Mouse (Mus musculus): ENCODE data around the gene Sox1.
A peak's percentile ranks its signal among the peaks of the same experiment; 100 is the strongest.

Gene Sox1

GRCm38 (mm10) chr8:12395071-12396031, at the start of gene Sox1:
Gene Sox1 (plus strand): TSS chr8:12395295.
- DNase-seq (ENCODE audit: low read depth, low spot score): peak; percentile 89

- no peak for DNase-seq (ENCODE audit: low read depth, low spot score)
Observed at GRCm38 (mm10) chr8:12345881-12346280, 49.2 kb upstream of the Sox1 start.

- no peak for DNase-seq (ENCODE audit: low read depth, low spot score)
Observed at GRCm38 (mm10) chr8:12346870-12347269, 48.2 kb upstream of the Sox1 start.

- no peak for DNase-seq (ENCODE audit: low read depth, low spot score)
Observed at GRCm38 (mm10) chr8:12348306-12348705, 46.8 kb upstream of the Sox1 start.

- DNase-seq (ENCODE audit: low read depth, low spot score): no peak
Observed at GRCm38 (mm10) chr8:12349591-12349990, 45.5 kb upstream of the Sox1 start.

- DNase-seq (ENCODE audit: low read depth, low spot score): no peak
Observed at GRCm38 (mm10) chr8:12351121-12351520, 44.0 kb upstream of the Sox1 start.

- peak; percentile 29 for DNase-seq (ENCODE audit: low read depth, low spot score)
Observed at GRCm38 (mm10) chr8:12354406-12355025, 40.6 kb upstream of the Sox1 start.

GRCm38 (mm10) chr8:12368161-12368560, 26.9 kb upstream of the Sox1 start:
- DNase-seq (ENCODE audit: low read depth, low spot score): no peak

GRCm38 (mm10) chr8:12368856-12369255, 26.2 kb upstream of the Sox1 start:
- no peak for DNase-seq (ENCODE audit: low read depth, low spot score)

GRCm38 (mm10) chr8:12381111-12381510, 14.0 kb upstream of the Sox1 start:
- DNase-seq (ENCODE audit: low read depth, low spot score): no peak

- DNase-seq (ENCODE audit: low read depth, low spot score): peak; percentile 17
Observed at GRCm38 (mm10) chr8:12382707-12383561, 12.2 kb upstream of the Sox1 start.

GRCm38 (mm10) chr8:12383979-12384890, 10.9 kb upstream of the Sox1 start:
- peak; percentile 40 for DNase-seq (ENCODE audit: low read depth, low spot score)

- no peak for DNase-seq (ENCODE audit: low read depth, low spot score)
Observed at GRCm38 (mm10) chr8:12384996-12385685, 10.0 kb upstream of the Sox1 start.

- DNase-seq (ENCODE audit: low read depth, low spot score): peak; percentile 31
Observed at GRCm38 (mm10) chr8:12385686-12386488, 9.2 kb upstream of the Sox1 start.

GRCm38 (mm10) chr8:12386530-12387222, 8.4 kb upstream of the Sox1 start:
- DNase-seq (ENCODE audit: low read depth, low spot score): peak; percentile 16

GRCm38 (mm10) chr8:12387223-12387860, 7.8 kb upstream of the Sox1 start:
- no peak for DNase-seq (ENCODE audit: low read depth, low spot score)

GRCm38 (mm10) chr8:12387901-12388300, 7.2 kb upstream of the Sox1 start:
- no peak for DNase-seq (ENCODE audit: low read depth, low spot score)
